ENCODE assay signal across 10 mouse cellular contexts in genomic region chr12:89813294-89813693, GRCm38 (mm10).
DNase-seq lines count a peak whose midpoint lies in the region; ATAC-seq lines count a peak whose summit lies in the region.
"Had no signal": no experiment of that assay in that cellular context is flagged by ENCODE, and none has a peak within 500 bp of the region (broad histone marks: within the 10 kb centered on the region; RNA-seq: fewer than 3 reads in every experiment).

No protein-coding gene starts in this region.

- H3K36me3 ChIP-seq in kidney, embryonic 15.5 days = no peaks in the 10 kb centered on the region
- H3K36me3 ChIP-seq in hindbrain, embryonic 15.5 days = no peaks in the 10 kb centered on the region
- H3K36me3 ChIP-seq in neural tube, embryonic 12.5 days = no peaks in the 10 kb centered on the region
- H3K36me3 ChIP-seq: liver, embryonic 13.5 days had no signal

- 8% methylated on average over 13 of the region's 13 CpGs for WGBS in kidney, embryonic 15.5 days
- 9% methylated on average over 13 of the region's 13 CpGs for WGBS in hindbrain, embryonic 15.5 days
- WGBS in neural tube, embryonic 12.5 days = 6% methylated on average over 13 of the region's 13 CpGs

- H3K27me3 ChIP-seq in kidney, embryonic 15.5 days = peaks cover 28% of the 10 kb centered on the region
- no peaks in the 10 kb centered on the region for H3K27me3 ChIP-seq in hindbrain, embryonic 15.5 days
- H3K27me3 ChIP-seq in neural tube, embryonic 12.5 days (replicated peaks) = 0 out of 2 replicates have a peak, but pooled peaks cover 3% of the 10 kb centered on the region

- peaks cover 19% of the 10 kb centered on the region for H3K4me1 ChIP-seq in kidney, embryonic 15.5 days
- peaks cover 58% of the 10 kb centered on the region for H3K4me1 ChIP-seq in hindbrain, embryonic 15.5 days (replicated peaks)
- H3K4me1 ChIP-seq in neural tube, embryonic 12.5 days = peaks cover 18% of the 10 kb centered on the region; the same call in 1 of the 2 replicates
- H3K4me1 ChIP-seq: liver, embryonic 13.5 days had no signal

- no peak overlapping the region for H3K27ac ChIP-seq in kidney, embryonic 15.5 days
- peak overlapping the region; percentile 38 for H3K27ac ChIP-seq in hindbrain, embryonic 15.5 days (replicated peaks)
- no peak overlapping the region for H3K27ac ChIP-seq in neural tube, embryonic 12.5 days
- H3K27ac ChIP-seq: gastrocnemius, adult 2 months; liver, embryonic 13.5 days had no signal

- H3K4me3 ChIP-seq in kidney, embryonic 15.5 days (replicated peaks) = peak overlapping the region; percentile 50
- H3K4me3 ChIP-seq in hindbrain, embryonic 15.5 days = peak overlapping the region; percentile 53
- H3K4me3 ChIP-seq in neural tube, embryonic 12.5 days = peak overlapping the region; percentile 27

- no peak for ATAC-seq in kidney, embryonic 15.5 days (replicated peaks; ENCODE audit: low FRiP score)
- ATAC-seq in hindbrain, embryonic 15.5 days (ENCODE audit: low FRiP score, low read depth) = no peak
- no peak for ATAC-seq in neural tube, embryonic 12.5 days (ENCODE audit: low FRiP score, low read depth)

- no peaks in the 10 kb centered on the region for H3K9me3 ChIP-seq in kidney, embryonic 15.5 days (replicated peaks)
- no peaks in the 10 kb centered on the region for H3K9me3 ChIP-seq in hindbrain, embryonic 15.5 days
- no peaks in the 10 kb centered on the region for H3K9me3 ChIP-seq in neural tube, embryonic 12.5 days
- H3K9me3 ChIP-seq: liver, embryonic 13.5 days had no signal

- no peak for DNase-seq in kidney, postnatal 14 days
- peak; percentile 44 to 52 for DNase-seq in cerebellum, postnatal 36 days
- no peak for DNase-seq in urinary bladder, postnatal 36 days (ENCODE audit: low spot score in 2 of 2)
- DNase-seq in adrenal gland, postnatal 14 days = no peak
- DNase-seq in layer of hippocampus, adult 18-20 months (ENCODE audit: low spot score in 2 of 2) = no peak
- DNase-seq: gastrocnemius, adult 2 months; liver, embryonic 13.5 days had no signal

- no peak overlapping the region for H3K9ac ChIP-seq in kidney, embryonic 15.5 days
- H3K9ac ChIP-seq in hindbrain, embryonic 15.5 days = peak overlapping the region; percentile 43
- H3K9ac ChIP-seq in neural tube, embryonic 12.5 days = peak overlapping the region; percentile 33
- H3K9ac ChIP-seq: liver, embryonic 13.5 days had no signal

- H3K4me2 ChIP-seq in kidney, embryonic 15.5 days = peak overlapping the region; percentile 91
- H3K4me2 ChIP-seq in hindbrain, embryonic 15.5 days = peak overlapping the region; percentile 95
- peak overlapping the region; percentile 80 for H3K4me2 ChIP-seq in neural tube, embryonic 12.5 days (replicated peaks)

Comparison
In these comparisons a context has a peak if more than half of its experiments do, and no peak if none do; other contexts are left out.
1. DNase-seq: peak in cerebellum, postnatal 36 days (2 of 2); none in kidney, postnatal 14 days (single experiment), urinary bladder, postnatal 36 days (0 of 2), adrenal gland, postnatal 14 days (single experiment) and layer of hippocampus, adult 18-20 months (0 of 2).
2. Peak in every context shown above with its lines, with median percentiles within 50 percentile points of each other: H3K4me2 ChIP-seq and H3K4me3 ChIP-seq.